Mouse (Mus musculus) frontal cortex, postnatal 10 days (tissue): Measurements from ENCODE around the gene Skint11.
"Not testable (repeated sequence)": the region's sequence is repeated elsewhere in the genome, so short reads cannot be mapped to it uniquely, and the experiment has no call there.

Experiments
- DNase-seq, 2 experiments: peaks; one replicate each; pipeline ENCODE4 v3.0.0; 2022; ENCODE audit warnings: low spot score in 2 of 2, mixed read lengths in 1 of 2

Gene Skint11

DNA sequence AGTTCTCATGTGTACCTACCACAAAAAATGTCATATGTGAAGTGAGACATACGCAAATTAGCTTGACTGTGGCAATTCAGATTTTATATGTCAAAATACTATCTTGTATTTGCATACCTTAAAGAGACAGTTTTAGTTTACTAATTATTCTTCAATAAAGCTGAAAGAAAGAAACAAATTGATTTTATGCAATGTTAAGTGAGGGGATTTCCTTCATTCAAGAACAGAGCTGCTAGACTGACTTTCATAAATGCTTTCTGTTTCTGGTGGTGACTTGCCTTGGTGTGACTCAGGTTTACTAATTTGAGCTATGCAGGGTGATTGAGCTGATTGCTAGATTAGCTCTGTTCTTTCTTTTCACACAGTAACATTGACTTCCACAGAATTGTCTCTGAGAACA is at the start of gene Skint11:
Gene Skint11, plus strand, starts transcription at position 301 of the 400 bp plus-strand sequence.
- DNase-seq = no peak

DNA sequence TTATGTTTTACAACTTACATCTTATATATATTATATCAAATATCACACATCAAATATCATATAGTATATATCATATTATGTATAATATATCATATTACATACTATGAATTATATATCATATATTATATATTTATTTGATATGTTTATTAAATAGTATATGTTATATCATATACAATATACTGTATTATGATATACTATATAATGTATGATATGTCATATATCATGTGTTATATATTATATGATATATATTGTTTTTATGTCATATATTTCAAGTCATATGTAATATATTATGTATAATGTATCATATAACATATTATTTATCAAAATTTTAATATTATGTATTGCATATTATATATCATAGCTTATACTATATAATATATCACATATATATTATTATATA is 2.0 kb upstream of the Skint11 start:
- DNase-seq = no peak

DNA sequence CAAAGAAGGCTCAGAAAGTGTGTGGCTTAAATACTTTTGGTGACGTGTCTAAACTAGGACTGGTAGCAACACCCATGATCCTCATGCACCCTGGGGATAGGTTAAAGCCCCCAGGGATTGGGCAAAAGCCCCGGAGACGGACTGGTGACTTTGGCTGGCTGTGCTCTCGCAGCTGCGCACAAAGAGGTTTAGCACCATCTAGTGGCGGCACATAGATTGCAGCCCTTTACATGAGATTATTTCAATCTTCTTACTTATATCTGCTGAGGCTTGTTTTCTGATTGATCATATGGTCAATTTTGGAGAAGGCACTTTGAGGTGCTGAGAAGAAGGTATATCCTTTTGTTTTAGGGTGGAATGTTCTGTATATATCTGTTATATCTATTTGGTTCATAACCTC is 9.7 kb downstream of the Skint11 start:
- not testable (repeated sequence) for DNase-seq

DNA sequence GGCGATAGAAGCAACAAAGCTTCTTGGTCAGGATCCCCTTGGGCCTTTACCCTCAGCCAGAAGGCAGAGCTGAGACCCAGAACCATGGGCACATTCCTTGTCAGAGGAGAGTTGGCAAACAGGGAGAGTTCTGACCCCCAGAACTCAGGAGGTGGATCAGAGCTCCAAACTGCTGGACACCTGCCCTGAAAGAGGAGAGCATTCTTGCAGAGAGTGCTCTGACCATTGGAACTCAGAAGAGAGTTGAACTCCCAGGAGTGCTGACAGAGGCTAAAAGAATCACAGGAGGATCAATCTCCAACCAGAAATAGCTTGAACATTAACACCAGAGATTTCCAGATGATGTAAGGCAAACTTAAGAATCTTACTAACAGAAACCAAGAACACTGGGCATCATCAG is 93.7 kb downstream of the Skint11 start:
- DNase-seq = not testable (repeated sequence)
